Mouse (Mus musculus) adrenal gland, postnatal 25 days (tissue): ENCODE measurements around the gene Mrps18a. TPM values are rescaled to one million over a fixed set of nuclear protein-coding genes. Genes with fewer than 3 reads are reported as not detected.

Experiments
- total RNA-seq: library from RNA; stranded (reverse); gene quantifications from 2 replicates; pipeline ENCODE4 v1.2.3, GENCODE M21; 2021

Gene Mrps18a
- total RNA-seq, 1 experiment from 2014 or later = 107 TPM

Other genes with a start within 250 kb of the Mrps18a start
- 429 and 459 TPM in 2 replicates for gene Vegfa, start 78.6 kb upstream of the Mrps18a start, total RNA-seq
- 4.4 and 7.6 TPM in 2 replicates for gene Rsph9, start 33.2 kb downstream of the Mrps18a start, total RNA-seq
- gene Mad2l1bp, start 42.6 kb downstream of the Mrps18a start, total RNA-seq = 18.3 and 20.6 TPM in 2 replicates
- gene Gtpbp2, start 50.0 kb downstream of the Mrps18a start, total RNA-seq = 101 and 112 TPM in 2 replicates
- 43.2 and 44.9 TPM in 2 replicates for gene Polh, start 91.7 kb downstream of the Mrps18a start, total RNA-seq
- gene Xpo5, start 91.8 kb downstream of the Mrps18a start, total RNA-seq = 83.4 and 92.1 TPM in 2 replicates
- gene Polr1c, start 137.1 kb downstream of the Mrps18a start, total RNA-seq = 96.4 and 123 TPM in 2 replicates
- 169 and 208 TPM in 2 replicates for gene Yipf3, start 137.1 kb downstream of the Mrps18a start, total RNA-seq
- 5.3 and 6.6 TPM in 2 replicates for gene Lrrc73, start 142.5 kb downstream of the Mrps18a start, total RNA-seq
- gene Tjap1, start 172.0 kb downstream of the Mrps18a start, total RNA-seq = 66.6 and 69.7 TPM in 2 replicates
- gene Dlk2, start 186.4 kb downstream of the Mrps18a start, total RNA-seq = 1.00 TPM in 1 of 2 replicates, not detected in the other
- 12.8 and 14.5 TPM in 2 replicates for gene Abcc10, start 217.4 kb downstream of the Mrps18a start, total RNA-seq